Mouse (Mus musculus) urinary bladder, postnatal 10 days (tissue): ENCODE measurements around the gene Spry1.

Experiments
- DNase-seq: peaks from one replicate; pipeline ENCODE4 v3.0.0; 2022; ENCODE audit warnings: low spot score

The Spry1 gene

DNA sequence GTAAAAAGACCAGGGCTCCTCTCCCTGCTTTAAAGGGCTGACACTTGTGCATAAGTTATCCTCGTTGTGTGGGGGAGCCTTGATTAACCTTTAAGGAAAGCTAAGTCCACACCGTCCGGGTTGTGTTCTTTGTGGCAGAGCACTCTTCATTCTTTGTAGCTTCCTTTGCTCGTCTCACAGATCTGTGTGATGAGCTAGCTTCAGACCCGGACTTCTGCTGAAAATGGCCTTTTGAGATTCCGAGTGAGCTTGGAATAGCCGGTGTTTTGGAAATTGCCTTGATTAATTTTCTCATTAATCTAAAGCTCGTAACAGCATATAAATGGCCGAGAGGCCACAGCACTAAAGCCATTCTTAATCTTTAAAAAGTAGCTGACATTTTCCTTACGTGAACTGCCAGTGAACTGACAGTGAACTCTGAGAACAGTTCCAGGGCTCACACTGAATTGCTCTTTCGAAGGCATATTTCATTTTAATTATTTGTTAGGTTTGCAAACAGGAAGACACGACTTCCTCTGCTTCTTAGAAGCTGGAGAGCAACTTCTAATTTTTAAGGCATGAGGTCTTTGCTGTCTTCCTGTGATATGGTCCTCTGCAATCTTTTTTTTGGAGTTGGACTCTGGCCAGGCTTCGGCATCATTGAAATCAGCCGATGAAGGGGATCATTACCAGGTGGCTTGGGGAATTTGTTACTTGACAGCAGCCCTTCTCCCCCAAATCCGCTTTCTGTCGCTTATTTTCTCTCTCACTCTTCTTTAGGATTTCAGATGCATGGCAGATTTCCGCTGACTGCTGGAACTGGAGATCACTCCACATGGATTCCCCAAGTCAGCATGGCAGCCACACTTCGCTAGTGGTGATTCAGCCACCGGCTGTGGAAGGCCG, 2.3 kb downstream of the Spry1 start:
- no peak for DNase-seq

DNA sequence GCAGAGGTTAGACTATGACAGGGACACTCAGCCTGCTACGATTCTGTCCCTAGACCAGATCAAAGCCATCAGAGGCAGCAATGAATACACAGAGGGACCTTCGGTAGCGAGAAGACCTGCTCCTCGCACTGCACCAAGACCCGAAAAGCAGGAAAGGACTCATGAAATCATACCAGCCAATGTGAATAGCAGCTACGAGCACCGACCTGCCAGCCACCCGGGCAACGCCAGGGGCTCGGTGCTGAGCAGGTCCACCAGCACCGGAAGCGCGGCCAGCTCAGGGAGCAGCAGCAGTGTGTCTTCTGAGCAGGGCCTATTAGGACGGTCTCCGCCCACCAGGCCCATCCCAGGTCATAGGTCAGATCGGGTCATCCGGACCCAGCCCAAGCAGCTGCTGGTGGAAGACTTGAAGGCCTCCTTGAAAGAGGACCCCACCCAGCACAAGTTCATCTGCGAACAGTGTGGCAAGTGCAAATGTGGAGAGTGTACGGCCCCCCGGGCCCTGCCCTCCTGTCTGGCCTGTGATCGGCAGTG, 3.0 kb downstream of the Spry1 start:
- no peak for DNase-seq

DNA sequence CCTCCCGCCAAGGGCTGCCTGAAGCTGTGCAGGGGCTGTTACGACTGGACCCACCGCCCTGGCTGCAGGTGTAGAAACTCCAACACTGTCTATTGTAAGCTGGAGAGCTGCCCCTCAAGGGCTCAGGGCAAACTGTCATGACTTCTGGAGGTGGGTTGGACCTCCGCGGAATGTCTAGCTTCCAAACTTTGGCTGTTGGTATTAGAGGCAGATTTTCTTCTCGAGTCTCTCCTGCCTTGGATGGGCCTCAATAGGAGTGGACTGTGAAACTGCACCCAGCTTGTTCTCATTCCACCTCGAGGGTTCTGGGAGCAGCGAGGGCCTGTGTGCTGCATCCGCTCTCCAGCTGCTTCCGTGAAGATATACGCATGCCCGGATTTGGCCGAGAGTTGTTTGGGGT, 3.7 kb downstream of the Spry1 start:
- DNase-seq = no peak

DNA sequence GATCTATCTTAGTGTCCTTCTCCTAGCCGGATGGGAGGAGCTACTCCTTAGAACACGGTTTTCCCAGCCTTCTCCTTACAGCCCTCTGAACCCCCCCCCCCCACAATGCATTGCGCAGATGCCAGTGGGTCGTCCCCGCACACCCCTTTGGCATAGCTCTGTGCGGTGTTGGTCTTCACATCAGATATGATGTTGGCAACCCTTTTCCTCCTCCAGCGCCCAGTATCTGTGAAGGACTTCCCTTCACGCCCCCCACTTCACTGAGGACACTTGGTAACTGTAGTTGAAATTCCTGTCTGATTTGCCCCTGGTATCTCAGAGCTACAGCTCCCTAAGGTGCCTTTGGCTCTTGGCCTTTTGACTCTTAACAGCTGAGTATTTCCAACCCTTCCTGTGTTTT, 4.2 kb downstream of the Spry1 start:
- no peak for DNase-seq

DNA sequence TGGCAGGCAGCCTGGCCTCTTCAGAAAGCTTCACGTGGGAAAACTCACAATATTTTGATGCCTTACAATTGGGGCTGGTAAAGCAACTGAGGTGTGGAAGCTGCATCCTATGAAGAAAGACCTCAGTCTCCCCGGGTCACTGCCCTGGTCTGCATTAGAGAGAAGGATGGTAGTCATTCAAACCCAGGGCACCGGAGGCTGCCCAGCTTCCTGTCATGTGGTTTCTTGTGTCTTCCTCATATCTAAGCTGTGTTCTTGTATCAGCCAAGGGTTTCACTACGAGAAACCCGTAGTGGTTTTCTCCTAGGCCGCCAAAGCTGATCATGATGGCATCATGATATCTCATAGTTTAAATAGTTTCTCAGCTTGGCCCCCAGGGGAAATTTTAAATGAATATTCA, 5.3 kb downstream of the Spry1 start:
- DNase-seq = no peak

DNA sequence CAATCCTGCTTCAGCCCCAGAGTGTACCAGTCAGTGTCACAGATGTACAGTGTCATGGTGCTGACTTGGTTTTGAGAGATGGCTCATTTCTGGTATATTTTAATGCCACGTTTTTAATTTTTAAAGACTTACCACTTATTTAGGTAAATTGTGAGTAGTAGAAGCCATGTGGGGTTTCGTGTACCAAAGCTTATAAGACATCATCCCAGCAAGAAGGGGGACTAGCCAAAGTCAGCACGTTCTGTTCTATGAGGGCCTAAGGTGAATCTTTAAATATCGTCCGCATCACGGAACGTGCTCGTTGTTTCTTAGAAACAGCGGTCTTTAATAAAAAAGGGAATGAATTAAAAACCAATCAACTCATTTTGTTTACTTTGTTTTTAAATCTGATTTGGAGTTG, 6.5 kb downstream of the Spry1 start:
- no peak for DNase-seq

DNA sequence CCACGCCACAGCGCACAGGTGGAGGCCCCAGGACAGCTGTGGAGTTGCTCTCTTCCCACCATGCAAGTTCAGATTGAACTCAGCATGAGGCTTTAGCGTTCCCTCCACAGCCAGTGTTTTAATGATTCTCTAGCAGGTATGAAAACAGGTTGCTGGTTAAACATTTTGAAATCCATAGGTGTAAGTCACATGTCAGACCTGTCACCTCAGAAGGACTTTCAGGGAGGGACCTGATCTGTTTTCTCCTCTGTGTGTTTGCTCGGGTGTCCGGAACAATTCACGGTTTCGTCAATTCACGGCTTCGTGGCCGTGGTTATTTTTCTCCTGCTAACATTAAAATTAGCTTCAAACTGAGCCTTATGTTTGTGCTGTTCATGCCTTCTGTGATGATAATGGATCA, 7.5 kb downstream of the Spry1 start:
- DNase-seq = no peak

DNA sequence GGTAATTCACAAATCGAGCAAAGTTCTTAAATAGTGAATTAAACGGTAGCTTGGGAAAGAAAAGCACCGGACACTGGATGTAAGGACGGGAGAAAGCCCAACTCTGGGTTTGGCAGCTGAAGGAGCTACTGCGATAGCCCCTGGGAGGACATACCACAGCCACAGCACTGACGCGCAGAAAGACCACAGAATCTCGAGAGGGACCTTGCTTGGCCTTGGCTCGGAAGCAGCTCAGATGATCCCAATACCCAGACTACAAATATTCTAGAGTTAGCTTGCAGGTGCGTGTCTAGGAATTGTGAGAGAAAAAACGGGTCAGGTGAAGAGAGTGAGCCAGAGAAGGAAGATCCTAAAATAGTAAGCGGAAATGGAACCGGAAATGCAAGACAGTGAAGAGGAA, 8.5 kb downstream of the Spry1 start:
- no peak for DNase-seq

DNA sequence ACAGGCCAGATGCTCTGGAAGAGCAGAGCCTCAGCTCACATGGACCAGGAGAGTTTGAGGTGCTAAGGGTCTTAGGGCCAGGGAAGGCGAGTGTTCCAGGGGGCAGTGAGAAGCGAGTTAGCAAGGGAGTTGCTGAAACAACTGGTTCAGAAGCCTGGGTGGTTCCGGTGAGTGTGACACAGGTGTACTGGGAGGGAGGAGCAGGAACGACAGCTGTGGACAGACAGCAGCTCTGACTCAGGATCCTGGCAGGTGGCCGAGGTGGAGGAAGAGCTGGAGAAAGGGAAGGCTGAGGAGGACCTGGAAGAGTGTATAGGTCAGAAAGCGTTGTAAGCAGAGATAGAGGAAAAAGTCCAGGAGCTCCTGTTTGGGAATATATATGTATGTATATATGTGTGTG, 9.5 kb downstream of the Spry1 start:
- no peak for DNase-seq

DNA sequence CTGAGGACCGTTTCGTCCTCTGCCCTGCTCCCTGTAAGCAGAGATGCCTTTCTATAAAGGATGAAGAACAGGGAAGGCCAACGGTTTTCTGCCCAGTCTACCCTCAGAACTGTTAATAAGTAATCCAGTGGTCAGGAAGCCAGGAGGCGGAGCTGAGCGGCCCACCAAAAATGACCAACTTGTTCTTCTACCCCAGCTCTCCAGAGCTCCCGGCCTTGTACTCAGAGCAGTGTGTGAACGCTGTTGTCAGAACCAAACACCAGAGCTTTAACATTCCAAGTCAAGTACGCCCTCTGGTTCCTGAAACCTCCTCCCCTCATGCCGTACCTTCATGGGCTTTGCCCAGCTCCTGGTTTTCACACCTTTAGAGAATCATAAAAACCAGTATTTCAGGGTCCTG, 12.8 kb downstream of the Spry1 start:
- DNase-seq = no peak

DNA sequence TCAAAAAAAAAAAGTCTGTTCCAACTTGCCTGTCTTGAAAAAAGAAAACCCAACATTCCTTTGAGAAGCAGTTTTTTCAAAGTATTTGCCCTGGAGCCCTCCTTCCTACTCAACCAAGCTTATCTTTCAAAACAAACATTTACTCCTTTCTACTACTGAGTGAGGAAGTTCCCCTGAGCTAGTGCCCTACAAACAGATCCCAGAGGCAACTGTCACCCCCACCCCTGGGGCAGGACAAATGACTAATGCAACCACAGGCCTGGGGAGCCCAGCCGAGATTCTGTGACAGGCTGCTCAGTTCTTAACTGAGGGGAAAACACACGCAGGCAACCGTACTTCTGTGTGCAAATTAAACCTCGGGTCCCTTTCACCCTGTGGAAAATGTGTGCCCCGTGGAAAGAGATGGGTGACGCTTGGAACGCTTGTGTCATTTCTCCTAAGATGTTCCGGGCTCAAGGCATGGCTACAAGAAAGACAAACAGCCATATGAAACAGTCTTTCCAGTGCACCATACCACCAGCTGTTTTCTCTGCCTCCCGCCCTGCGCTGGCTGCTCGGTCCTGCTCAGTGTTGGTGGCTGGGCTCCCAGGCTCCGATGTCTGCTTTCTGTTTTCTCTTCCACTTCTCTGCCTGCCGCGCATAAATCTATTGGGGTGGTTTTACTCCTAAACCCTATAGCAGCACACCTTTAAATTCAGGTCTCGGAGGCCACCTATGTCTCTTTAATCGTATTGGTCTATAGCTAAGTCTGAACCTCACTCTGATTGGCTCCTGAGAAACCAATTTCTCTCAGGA, 14.4 kb downstream of the Spry1 start:
- DNase-seq = no peak

DNA sequence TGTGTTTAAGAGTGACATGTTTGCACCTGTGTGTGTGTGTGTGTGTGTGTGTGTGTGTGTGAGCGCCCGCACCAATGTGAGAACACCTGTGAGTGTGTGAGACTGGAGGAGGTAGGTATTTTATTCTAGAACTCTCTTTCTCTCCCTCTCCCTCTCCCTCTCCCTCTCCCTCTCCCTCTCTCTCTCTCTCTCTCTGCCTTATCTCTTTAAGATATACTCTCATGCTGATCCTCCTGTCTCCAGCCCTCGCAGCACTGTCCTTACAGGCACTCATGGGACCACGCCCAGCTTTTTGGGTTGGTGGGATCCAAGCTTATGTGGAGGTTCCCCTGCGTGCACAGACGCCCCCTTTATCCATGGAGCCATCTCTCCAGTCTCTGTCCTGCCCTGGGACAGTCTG, 15.0 kb downstream of the Spry1 start:
- no peak for DNase-seq

DNA sequence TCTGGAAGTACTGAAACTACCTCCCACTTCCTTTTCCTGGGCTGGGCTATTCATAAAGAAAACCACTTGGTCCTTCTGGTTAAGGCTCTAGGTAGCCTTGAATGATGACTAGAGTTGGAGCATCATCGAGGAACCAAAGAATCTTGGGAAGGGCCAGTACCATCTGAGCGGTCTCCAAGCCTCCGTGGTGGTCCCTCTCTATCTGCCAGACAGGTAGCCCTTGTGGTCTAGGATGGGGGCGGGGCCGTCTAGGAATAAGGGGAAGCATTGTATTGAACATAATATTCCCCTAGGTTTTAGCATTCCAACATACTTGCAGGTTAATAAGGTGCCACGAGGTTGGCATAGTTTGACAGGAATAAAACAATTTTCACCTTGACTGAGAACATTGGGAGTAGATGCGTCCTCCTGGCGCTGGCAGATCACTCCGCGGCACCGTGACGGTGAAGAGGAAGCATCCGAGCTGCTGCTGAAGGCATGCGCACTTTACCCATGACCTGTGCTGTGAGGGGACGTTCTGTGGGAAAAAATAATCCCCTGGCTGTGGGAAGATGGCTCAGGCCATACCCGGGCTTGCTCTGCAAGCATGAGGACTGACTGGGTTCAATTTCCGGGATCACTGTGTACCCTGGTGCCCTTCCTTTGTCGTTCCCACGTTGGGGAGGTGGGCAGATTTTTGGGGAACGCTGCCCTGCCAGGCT, 16.3 kb downstream of the Spry1 start:
- no peak for DNase-seq

DNA sequence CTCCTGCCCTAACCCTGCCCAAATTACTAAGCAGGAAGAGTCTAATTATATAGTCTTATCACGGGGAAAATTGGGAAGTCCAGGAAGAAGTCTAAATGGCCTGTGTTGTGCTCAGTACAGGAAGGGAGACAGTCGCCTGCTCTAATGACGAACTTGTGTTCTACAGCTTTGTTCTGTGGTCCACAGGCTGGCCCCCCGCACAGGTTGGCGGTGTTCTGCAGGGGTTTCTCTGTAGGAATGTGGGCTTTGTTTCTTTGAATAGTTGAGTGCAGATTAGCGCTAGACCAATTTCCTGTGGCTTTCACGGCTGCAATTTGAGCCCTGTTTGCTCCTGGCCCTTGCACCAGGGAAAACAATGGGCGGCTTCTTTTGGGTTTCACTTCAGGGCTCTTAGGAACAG, 17.3 kb downstream of the Spry1 start:
- no peak for DNase-seq

DNA sequence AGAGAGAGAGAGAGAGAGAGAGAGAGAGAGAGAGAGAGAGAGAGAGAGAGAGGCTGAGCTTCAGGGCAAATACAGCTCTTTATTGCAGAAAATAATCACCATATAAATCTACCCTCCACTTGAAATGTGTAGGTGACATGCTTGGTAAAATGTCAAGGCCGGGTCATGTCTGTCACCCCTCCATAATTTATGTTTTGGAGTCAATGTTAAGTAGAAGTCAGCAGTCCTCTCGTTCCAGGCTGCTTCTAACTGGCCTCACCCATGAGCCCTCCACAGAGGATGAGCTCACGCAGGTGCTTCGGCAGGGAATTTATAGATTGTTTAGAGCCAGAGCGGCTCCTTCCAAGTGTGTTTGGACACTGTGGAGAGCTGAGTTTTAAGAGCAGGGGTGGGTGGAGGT, 18.4 kb downstream of the Spry1 start:
- no peak for DNase-seq

DNA sequence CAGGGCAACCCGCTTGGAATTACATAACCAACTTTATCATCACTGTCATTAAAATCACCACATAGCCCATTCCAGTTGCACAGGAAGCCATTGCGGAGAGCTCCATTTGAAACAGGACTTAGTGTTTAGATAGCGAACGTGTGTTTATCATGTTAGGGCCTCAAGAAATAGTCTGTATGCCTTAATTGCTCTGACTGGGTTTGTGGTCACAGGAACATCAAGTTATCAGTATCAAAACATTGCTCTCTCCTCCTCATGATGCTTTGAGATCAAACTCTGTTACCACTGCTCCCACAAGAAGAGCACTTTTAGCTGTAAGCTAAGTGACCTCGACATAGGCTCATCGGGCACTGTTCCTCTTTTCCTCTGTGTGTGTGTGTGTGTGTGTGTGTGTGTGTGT, 19.9 kb downstream of the Spry1 start:
- DNase-seq = no peak

DNA sequence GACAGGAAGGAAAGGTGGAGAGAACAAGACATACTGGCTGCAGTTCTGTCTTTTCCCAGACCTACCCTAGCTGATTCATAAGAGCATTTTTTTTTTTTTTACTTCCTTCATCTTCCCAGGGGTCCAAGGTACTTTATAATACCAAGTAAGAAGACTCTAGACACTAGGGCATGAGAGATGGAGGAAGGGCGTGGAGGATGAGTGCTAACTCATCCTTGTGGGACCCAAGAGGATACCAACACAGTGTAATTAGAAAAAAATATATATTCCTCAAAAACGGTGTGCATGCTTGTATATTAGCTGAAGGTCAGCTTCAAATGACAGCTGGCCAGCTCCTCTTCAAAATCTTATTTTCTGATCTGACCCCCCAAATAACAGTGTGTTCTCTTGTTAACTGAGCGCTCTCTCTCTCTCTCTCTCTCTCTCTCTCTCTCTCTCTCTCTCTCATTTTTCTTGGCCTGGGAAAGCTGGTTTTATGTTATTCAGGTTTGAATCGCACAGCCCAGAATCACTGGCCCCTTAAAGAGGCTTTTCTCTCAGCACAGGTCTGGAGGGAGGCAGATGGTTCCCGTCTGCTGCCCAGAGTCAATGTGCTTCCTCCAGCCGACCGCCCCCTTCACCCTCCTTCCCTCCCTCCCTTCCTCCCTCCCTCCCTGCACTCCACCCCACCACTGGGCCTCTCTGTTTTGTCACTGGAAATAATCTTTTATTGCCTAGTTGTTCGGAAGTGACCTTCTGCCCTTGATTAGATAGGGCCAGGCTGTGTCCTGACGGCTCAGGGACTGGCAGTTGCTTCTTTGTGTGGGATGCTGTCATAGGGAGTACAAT, 26.8 kb downstream of the Spry1 start:
- no peak for DNase-seq

DNA sequence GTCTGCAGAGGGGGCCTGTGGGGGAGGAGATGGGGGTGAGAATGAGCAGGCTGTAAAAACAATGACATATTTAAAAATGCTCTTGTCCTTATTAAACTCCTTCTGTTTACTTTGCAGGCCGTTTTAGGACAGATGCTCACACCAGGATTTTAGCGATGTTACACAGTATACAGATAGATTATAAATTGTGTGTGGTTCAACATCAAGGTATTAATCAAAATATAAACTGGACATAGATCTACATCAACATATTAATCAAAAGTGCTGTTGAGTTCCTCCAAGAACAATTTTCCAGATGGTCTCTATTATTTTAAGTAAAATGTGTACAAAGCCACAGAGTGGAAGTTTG, 27.3 kb downstream of the Spry1 start:
- no peak for DNase-seq

DNA sequence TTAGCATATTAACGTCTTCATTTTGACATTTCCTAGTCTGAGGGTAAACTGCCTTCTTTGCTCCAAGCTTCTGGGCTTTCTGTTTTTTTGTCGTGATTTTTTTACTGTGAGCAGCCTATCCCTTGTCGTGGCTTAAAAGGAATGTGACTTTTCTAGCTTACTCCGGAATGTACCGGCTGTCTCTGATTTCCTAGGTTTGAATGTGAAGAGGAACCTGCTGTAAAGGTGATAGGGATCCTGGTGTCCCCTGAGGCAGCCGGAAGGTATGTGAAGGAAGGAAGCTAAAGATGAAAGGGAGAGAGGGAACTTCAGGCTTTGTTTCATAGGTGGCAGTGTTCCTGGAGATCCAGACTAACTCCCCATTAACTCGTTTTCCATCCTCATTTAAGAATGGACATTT, 28.0 kb downstream of the Spry1 start:
- DNase-seq = no peak

DNA sequence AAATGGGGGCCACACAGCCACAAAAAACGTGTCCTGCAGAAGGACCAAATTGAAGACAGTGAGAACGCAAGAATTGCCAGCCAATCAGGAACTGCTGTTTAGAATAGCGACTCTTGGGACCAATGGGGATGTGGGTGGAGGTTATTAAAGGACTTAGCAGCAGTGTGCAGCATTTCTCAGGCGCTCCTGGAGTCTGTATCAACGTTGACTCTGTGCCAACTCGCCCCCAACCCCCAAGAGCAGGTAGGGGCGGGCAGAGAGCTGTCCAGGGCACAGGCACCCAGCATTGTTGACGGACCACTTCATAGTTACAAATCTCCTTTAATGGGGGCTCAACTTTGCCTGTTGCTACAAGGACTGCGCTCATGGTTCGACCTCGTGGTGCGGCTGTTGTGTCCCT, 28.9 kb downstream of the Spry1 start:
- no peak for DNase-seq

DNA sequence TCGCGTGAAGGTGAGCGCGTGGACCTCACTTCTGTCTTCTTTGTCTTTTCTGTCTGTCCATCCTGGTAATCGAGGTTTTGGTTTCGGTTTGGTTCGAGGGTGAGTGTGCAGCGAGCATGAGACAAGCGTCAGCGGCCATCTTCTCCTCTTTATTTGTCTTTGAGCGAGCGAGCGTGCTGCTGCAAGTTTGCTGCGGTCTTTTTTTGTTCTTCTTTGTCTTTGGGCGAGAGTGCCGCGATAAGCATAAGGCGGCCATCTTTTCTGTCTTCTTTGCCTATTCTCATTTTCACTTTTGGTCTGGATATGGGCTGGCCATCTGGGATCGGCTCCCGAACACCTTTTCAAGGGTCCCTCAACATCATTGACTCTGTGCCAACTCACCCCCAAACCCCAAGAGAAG, 29.4 kb downstream of the Spry1 start:
- no peak for DNase-seq
